In genomic region chr7:68305781-68306575, GRCm38 (mm10) we compare ENCODE assay signal across 15 mouse cellular contexts. TPM values are rescaled to one million over a fixed set of nuclear protein-coding genes. Genes with fewer than 3 reads are reported as not detected.
"Had no signal": no experiment of that assay in that cellular context is flagged by ENCODE, and none has a peak within 500 bp of the region (broad histone marks: within the 10 kb centered on the region; RNA-seq: fewer than 3 reads in every experiment).

No protein-coding gene starts in this region.

- H3K4me3 ChIP-seq: limb, embryonic 13.5 days; liver, embryonic 12.5 days; lung, embryonic 15.5 days; megakaryocyte, embryonic 14.5 days; midbrain, embryonic 12.5 days had no signal

- H3K36me3 ChIP-seq: limb, embryonic 13.5 days; liver, embryonic 12.5 days; lung, embryonic 15.5 days; midbrain, embryonic 12.5 days had no signal

- DNase-seq: kidney, postnatal 36 days; layer of hippocampus, adult 9-11 months; layer of hippocampus, postnatal 36 days; lung, postnatal 4 days had no signal

- H3K4me2 ChIP-seq: limb, embryonic 13.5 days; liver, embryonic 12.5 days; lung, embryonic 15.5 days; midbrain, embryonic 12.5 days had no signal

- H3K27ac ChIP-seq: kidney, postnatal 0 days; limb, embryonic 13.5 days; liver, embryonic 12.5 days; lung, embryonic 15.5 days; midbrain, embryonic 12.5 days; stomach, postnatal 0 days had no signal

- ATAC-seq: intestine, postnatal 0 days; liver, embryonic 12.5 days had no signal

- H3K27me3 ChIP-seq: limb, embryonic 13.5 days; liver, embryonic 12.5 days; lung, embryonic 15.5 days; midbrain, embryonic 12.5 days had no signal

- H3K9ac ChIP-seq: limb, embryonic 13.5 days; liver, embryonic 12.5 days; lung, embryonic 15.5 days; midbrain, embryonic 12.5 days had no signal

- H3K9me3 ChIP-seq: limb, embryonic 13.5 days; liver, embryonic 12.5 days; lung, embryonic 15.5 days; megakaryocyte, embryonic 14.5 days; midbrain, embryonic 12.5 days had no signal

RNA-seq across cellular contexts. Expression of gene Fam169b, which starts 32.3 kb away (rescaled TPM):
- polyA plus RNA-seq: midbrain, postnatal 0 days; neural tube, embryonic 14.5 days had no signal

RNA-seq across cellular contexts. Expression of gene Pgpep1l, which starts 41.9 kb away (rescaled TPM):
- polyA plus RNA-seq: intestine, postnatal 0 days; limb, embryonic 13.5 days; liver, embryonic 12.5 days; liver, embryonic 16.5 days; lung, embryonic 15.5 days; midbrain, embryonic 12.5 days; midbrain, postnatal 0 days; neural tube, embryonic 14.5 days; stomach, postnatal 0 days had no signal
